Mouse (Mus musculus) kidney, embryonic 14.5 days (tissue): Measurements from ENCODE around the gene Ajm1. TPM values are rescaled to one million over a fixed set of nuclear protein-coding genes. Genes with fewer than 3 reads are reported as not detected.

Experiments
- ATAC-seq: fragments of 200-750 bp; cut with Nextera tagmentation; 2 replicates; pipeline ENCODE4 v1.8.0; 2017; ENCODE audit warnings: moderate number of reproducible peaks, mild to moderate bottlenecking, moderate TSS enrichment, moderate library complexity; ENCODE audit not compliant: low FRiP score, low TSS enrichment
- H3K27ac ChIP-seq: fragments of 300-500 bp; sonication (generic); 2 replicates; pipeline ENCODE4 v1.5.1; 2014; ENCODE audit warnings: low read depth, mild to moderate bottlenecking, low read length, moderate library complexity, mixed read lengths
- H3K27me3 ChIP-seq: fragments of 300-500 bp; sonication (generic); 2 replicates; pipeline ENCODE4 v1.6.1; 2014; ENCODE audit warnings: mild to moderate bottlenecking, low read length; ENCODE audit not compliant: control insufficient read depth, insufficient read depth
- H3K36me3 ChIP-seq: fragments of 300-500 bp; sonication (generic); 2 replicates; pipeline ENCODE4 v1.6.1; 2014; ENCODE audit warnings: low read length, mixed read lengths; ENCODE audit not compliant: control insufficient read depth, insufficient read depth
- H3K4me1 ChIP-seq: fragments of 300-500 bp; sonication (generic); 2 replicates; pipeline ENCODE4 v1.6.1; 2014; ENCODE audit warnings: low read length, mixed read lengths; ENCODE audit not compliant: control insufficient read depth, insufficient read depth
- H3K4me2 ChIP-seq: fragments of 300-500 bp; sonication (generic); replicated peaks from 2 replicates; pipeline ENCODE4 v1.6.1; 2014; ENCODE audit warnings: low read depth, mild to moderate bottlenecking, low read length
- H3K4me3 ChIP-seq: fragments of 300-500 bp; sonication (generic); 2 replicates; pipeline ENCODE4 v1.5.1; 2014; ENCODE audit warnings: mild to moderate bottlenecking, low read length
- H3K9ac ChIP-seq: fragments of 300-500 bp; sonication (generic); 2 replicates; pipeline ENCODE4 v1.6.1; 2014; ENCODE audit warnings: low read depth, mild to moderate bottlenecking, low read length, moderate library complexity
- H3K9me3 ChIP-seq: fragments of 300-500 bp; sonication (generic); 2 replicates; pipeline ENCODE4 v1.6.1; 2016; ENCODE audit warnings: low read length; ENCODE audit not compliant: control insufficient read depth
- WGBS: fragments of 180-500 bp; shearing (Covaris S2); extraction: QIAGEN DNeasy Blood & Tissue Kit; methylation state at CpG from one replicate; pipeline ENCODE4 v1.1.7; 2014; 5-methylcytosine and 5-hydroxymethylcytosine counted together
- polyA plus RNA-seq: library from polyadenylated mRNA; unstranded; fragments of >200 nt; fragmentation: Nextera tagmentation; extraction: Ambion mirVana; gene quantifications from 2 replicates; pipeline ENCODE4 v1.2.1, GENCODE M21; 2014

Gene Ajm1
- polyA plus RNA-seq, 1 experiment from 2014 or later = 0.18 TPM

DNA sequence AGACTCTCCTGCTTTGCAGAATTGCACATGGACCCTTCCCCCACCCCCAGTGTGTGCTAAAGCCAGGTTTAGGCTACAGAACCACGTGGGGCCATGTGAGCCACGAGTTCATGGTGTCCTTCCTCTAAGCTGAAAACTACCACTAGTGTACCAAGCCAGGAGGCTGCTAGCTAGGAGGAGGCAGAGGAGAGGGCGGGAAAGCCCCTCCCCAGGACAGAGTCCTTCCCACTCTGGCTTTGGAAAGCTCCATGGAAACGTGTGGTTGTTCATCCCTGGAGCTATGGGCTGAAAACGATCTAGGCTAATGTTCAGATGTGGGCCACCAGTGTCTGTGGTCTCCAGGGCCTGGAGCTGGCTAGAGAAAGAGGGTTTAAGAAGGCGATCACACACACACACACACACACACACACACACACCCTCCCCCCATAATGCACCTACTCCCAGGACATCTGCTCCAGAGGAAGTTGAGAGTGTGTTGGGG, 896 bp downstream of the Ajm1 start:
- Histone ChIP-seq H3K4me3 (no peak overlapping the region), H3K27me3 (peaks cover 56% of the 10 kb centered on the region), H3K27ac (no peak overlapping the region), H3K9me3 (peaks cover 2% of the 10 kb centered on the region; the same call in 1 of the 2 replicates), H3K4me2 (no peak overlapping the region), H3K4me1 (peaks cover 39% of the 10 kb centered on the region), H3K36me3 (peaks cover 27% of the 10 kb centered on the region), H3K9ac (no peak overlapping the region)
- ATAC-seq = no peak
- 50% methylated on average over 6 of the region's 6 CpGs for WGBS

DNA sequence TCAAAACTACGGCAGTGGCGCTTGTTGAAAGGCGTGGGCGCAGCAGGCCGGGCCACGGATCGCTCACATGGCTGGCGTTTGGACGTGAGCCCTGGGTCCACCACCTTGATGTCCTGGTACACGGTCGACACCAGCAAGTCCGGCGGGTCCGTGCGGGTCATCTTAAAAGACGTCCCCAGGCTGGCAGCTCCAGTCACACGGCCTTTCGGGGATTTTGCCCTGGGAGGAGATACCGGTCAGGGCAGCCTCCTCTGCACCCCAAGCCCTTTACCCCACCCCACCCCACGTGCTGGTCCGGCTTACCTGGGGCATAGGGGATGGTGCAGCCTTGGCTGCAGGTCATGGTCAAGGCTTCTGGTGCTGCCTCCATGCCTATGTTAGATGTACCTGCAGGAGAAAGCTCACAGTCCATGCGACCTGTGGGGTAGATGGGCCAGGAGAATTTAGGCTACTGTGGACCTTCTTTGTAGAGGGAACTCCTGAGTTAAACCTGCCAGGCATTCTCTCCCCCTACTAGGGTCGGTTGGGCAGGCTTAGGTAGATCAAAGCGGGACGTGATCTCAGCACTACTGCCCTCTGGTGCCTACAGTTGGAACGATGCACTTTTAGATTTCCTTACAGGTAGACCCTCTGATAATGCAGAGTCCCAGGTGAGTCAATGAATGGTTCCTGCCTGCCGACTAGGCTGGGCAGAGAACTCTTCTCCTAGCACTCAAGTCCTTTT, 1.7 kb downstream of the Ajm1 start:
- H3K36me3 ChIP-seq = peaks cover 20% of the 10 kb centered on the region
- H3K27ac ChIP-seq = no peak overlapping the region
- 8% methylated on average over 27 of the region's 27 CpGs for WGBS
- ATAC-seq = no peak
- peak overlapping the region; percentile 39 for H3K4me2 ChIP-seq
- H3K27me3 ChIP-seq = peaks cover 56% of the 10 kb centered on the region
- peak overlapping the region; percentile 22 for H3K4me3 ChIP-seq
- H3K9me3 ChIP-seq = peaks cover 2% of the 10 kb centered on the region; the same call in 1 of the 2 replicates
- peaks cover 43% of the 10 kb centered on the region for H3K4me1 ChIP-seq
- no peak overlapping the region for H3K9ac ChIP-seq

GRCm38 (mm10) chr2:25578796-25579736, 2.5 kb downstream of the Ajm1 start:
- Histone ChIP-seq H3K9me3 (peaks cover 2% of the 10 kb centered on the region; the same call in 1 of the 2 replicates), H3K27me3 (peaks cover 56% of the 10 kb centered on the region), H3K9ac (no peak overlapping the region), H3K36me3 (peaks cover 12% of the 10 kb centered on the region), H3K4me3 (peak overlapping the region; percentile 22), H3K4me1 (peaks cover 45% of the 10 kb centered on the region), H3K27ac (no peak overlapping the region), H3K4me2 (peak overlapping the region; percentile 39)
- 6% methylated on average over 77 of the region's 77 CpGs for WGBS
- no peak for ATAC-seq

DNA sequence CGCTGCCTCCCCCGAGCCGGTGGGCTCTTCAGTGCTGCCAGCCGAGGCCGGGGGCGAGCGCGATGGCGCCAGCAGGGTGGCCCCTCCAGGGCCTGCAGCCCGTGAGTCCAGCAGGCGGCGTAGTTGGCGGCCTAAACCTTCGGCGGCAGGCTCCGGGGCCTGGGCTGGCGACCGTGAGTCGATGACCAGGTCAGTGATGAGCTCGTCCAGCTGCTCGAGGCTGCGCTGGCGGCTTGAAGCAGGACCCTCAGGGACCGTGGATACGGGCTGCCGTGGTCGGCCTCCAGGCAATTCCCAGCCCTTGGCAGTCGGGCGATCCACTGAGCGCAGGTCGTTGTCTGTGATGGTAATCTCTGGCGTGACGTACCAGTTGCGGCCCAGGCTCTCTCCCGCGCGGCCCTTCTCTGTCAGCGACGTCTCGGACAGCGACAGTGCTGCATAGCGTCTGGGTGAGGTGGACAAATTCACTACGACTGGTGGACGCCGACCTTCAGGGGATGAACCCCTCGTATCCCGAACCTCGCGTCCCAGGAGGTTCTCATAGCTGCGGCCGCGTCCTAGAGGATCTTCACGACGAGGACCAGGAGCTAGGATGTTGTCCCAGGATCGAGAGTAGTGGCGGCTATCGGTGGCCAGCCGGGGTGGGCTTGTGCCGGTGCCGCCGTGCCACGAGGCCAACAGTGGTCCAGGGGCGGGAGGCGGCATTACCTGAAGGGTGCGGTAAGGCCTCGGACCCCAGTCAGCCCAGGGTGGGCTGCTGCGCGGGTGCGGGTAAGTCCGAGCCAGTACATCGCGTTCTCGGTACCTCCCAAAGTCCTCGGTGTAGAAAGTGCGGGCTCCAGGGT, 3.4 kb downstream of the Ajm1 start:
- H3K27me3 ChIP-seq = peaks cover 56% of the 10 kb centered on the region
- ATAC-seq = no peak

DNA sequence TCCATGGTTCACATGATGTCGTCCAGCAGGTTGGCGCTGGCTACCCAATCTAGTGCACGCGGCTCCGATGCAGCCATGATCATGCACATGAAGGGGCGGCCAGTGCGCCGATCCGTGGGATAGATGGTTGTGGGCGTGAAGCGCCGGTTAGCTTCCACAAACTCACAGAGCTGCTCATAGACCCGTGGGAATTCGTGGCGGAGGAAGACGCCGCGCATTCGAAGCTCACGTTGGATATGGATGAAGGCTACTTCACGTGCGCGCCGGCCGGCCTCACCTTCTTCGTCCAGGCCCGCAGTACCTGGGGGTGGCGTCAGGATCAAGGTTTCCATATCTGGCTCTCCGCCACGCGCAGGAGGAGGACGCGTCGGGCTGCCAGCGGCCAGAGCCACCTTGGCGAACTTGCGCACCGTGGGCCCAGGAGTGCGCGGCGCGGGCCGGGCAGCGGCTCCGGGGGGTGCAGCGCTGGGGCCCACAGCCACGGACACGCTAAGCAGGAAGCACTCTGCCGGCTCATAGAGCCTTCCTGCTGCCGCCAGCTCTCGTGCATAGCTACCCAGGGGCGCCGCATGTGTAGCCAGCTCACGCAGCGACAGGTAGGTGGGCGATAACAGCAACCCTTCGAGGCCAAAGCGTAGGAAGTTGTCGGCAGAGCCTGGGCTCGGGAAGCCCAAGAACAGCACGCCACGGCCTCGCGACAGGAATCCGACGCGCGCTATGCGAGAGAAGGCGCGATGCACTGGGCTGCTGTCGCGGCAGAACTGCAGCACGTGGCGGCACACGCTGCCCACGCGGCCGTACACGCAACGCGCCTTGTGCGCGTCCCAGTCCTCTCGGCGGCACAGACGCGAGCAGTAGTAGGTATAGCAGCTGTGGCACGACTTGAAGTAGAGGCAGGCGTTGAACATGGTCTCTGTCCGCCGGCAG, 4.3 kb downstream of the Ajm1 start:
- Histone ChIP-seq H3K36me3 (no peaks in the 10 kb centered on the region; the same call in 1 of the 2 replicates), H3K9me3 (peaks cover 2% of the 10 kb centered on the region; the same call in 1 of the 2 replicates), H3K4me1 (peaks cover 45% of the 10 kb centered on the region), H3K4me2 (peak overlapping the region; percentile 36), H3K9ac (0 out of 2 replicates have a peak overlapping the region, but pooled peaks have one; percentile 23), H3K27me3 (peaks cover 56% of the 10 kb centered on the region), H3K27ac (no peak overlapping the region), H3K4me3 (peak overlapping the region; percentile 22)
- WGBS = 15% methylated on average over 92 of the region's 92 CpGs
- ATAC-seq = no peak

More for the DNA sequence above, 3.4 kb downstream of the Ajm1 start:
- no peak overlapping the region for H3K27ac ChIP-seq
- peak overlapping the region; percentile 22 for H3K4me3 ChIP-seq
- H3K4me2 ChIP-seq = peak overlapping the region; percentile 36
- H3K9ac ChIP-seq = 0 out of 2 replicates have a peak overlapping the region, but pooled peaks have one; percentile 23
- 6% methylated on average over 70 of the region's 75 CpGs for WGBS
- H3K4me1 ChIP-seq = peaks cover 52% of the 10 kb centered on the region
- H3K9me3 ChIP-seq = peaks cover 2% of the 10 kb centered on the region; the same call in 1 of the 2 replicates
- H3K36me3 ChIP-seq = peaks cover 4% of the 10 kb centered on the region

- H3K36me3 ChIP-seq = no peaks in the 10 kb centered on the region; the same call in 1 of the 2 replicates
- no peak for ATAC-seq
- peaks cover 40% of the 10 kb centered on the region for H3K4me1 ChIP-seq
- H3K4me3 ChIP-seq = 0 out of 2 replicates have a peak overlapping the region, but pooled peaks have one; percentile 58
- 77% methylated on average over 16 of the region's 16 CpGs for WGBS
- peaks cover 2% of the 10 kb centered on the region; the same call in 1 of the 2 replicates for H3K9me3 ChIP-seq
- H3K27ac ChIP-seq = no peak overlapping the region
- H3K4me2 ChIP-seq = peak overlapping the region; percentile 59; the same call in 1 of the 2 replicates
- H3K9ac ChIP-seq = peak overlapping the region; percentile 51; the same call in 1 of the 2 replicates
- peaks cover 56% of the 10 kb centered on the region for H3K27me3 ChIP-seq
These were observed 5.3 kb downstream of the Ajm1 start for GRCm38 (mm10) chr2:25576028-25576850.

DNA sequence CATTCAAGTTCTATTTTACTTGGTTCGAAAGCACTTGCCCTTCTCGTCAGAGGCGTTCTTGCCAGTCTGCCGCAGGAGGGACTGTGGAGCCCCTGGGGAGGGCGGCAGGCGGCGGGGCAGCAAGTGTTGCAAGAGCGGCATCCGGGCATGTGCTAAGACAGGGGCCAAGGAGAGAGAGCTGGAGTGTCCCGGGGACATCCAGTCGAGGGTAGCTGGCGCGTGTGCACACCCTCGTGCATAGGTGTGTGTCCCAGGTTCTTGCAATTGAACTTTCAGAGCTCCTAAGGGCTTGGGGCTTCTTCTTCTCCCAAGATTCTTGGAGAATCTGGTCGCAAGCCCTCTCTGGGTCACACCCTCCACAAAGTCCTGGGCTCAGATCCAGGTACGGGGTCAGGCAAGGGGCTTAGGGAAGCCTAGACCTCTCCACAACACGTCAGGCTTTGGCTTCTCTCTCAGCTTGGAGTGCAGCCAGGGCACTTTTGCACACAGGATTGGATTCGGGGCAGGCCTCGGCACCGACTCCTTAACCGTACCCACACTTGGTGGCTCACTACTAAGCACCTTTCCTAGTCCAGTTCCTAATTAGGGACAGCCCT, 6.0 kb downstream of the Ajm1 start:
- H3K4me1 ChIP-seq = peaks cover 40% of the 10 kb centered on the region
- H3K9me3 ChIP-seq = peaks cover 2% of the 10 kb centered on the region; the same call in 1 of the 2 replicates
- H3K9ac ChIP-seq = peak overlapping the region; percentile 51
- peaks cover 50% of the 10 kb centered on the region for H3K27me3 ChIP-seq
- H3K4me3 ChIP-seq = peak overlapping the region; percentile 58
- peaks cover 5% of the 10 kb centered on the region; the same call in 1 of the 2 replicates for H3K36me3 ChIP-seq
- 18% methylated on average over 21 of the region's 21 CpGs for WGBS
- H3K4me2 ChIP-seq = peak overlapping the region; percentile 59
- peak overlapping the region; percentile 82; the same call in 1 of the 2 replicates for H3K27ac ChIP-seq
- no peak for ATAC-seq
